Mouse (Mus musculus) liver, embryonic 11.5 days (tissue): Measurements from ENCODE around the gene Prkce. TPM values are rescaled to one million over a fixed set of nuclear protein-coding genes. Genes with fewer than 3 reads are reported as not detected.

Source experiments
- ATAC-seq: fragments of 200-750 bp; cut with Nextera tagmentation; replicated peaks from 2 replicates; pipeline ENCODE4 v1.8.0; 2017; ENCODE audit warnings: moderate number of reproducible peaks, mild to moderate bottlenecking, moderate TSS enrichment, moderate library complexity; ENCODE audit not compliant: low FRiP score
- DNase-seq: peaks from one replicate; pipeline ENCODE4 v3.0.0-alpha.2; 2017; ENCODE audit warnings: low spot score
- H3K27ac ChIP-seq: fragments of 300-500 bp; sonication (generic); 2 replicates; pipeline ENCODE4 v1.5.1; 2014; ENCODE audit warnings: mild to moderate bottlenecking, low read depth, low read length, control low read depth
- H3K27me3 ChIP-seq: fragments of 300-500 bp; sonication (generic); replicated peaks from 2 replicates; pipeline ENCODE4 v1.6.1; 2014; ENCODE audit warnings: low read length, mixed read lengths; ENCODE audit not compliant: control insufficient read depth, insufficient read depth
- H3K36me3 ChIP-seq: fragments of 300-500 bp; sonication (generic); 2 replicates; pipeline ENCODE4 v1.6.1; 2014; ENCODE audit warnings: mild to moderate bottlenecking, low read length, moderate library complexity, mixed read lengths; ENCODE audit not compliant: control insufficient read depth, insufficient read depth
- H3K4me1 ChIP-seq: fragments of 300-500 bp; sonication (generic); replicated peaks from 2 replicates; pipeline ENCODE4 v1.6.1; 2014; ENCODE audit warnings: low read length, mixed read lengths; ENCODE audit not compliant: control insufficient read depth, insufficient read depth
- H3K4me2 ChIP-seq: fragments of 300-500 bp; sonication (generic); 2 replicates; pipeline ENCODE4 v1.6.1; 2014; ENCODE audit warnings: mild to moderate bottlenecking, control low read depth, moderate library complexity
- H3K4me3 ChIP-seq: fragments of 300-500 bp; sonication (generic); 2 replicates; pipeline ENCODE4 v1.5.1; 2014; ENCODE audit warnings: low read depth, low read length, control low read depth
- H3K9ac ChIP-seq: fragments of 300-500 bp; sonication (generic); 2 replicates; pipeline ENCODE4 v1.6.1; 2014; ENCODE audit warnings: low read depth, low read length, control low read depth
- H3K9me3 ChIP-seq: fragments of 300-500 bp; sonication (generic); 2 replicates; pipeline ENCODE4 v1.6.1; 2016; ENCODE audit warnings: low read length, inconsistent platforms, mixed read lengths; ENCODE audit not compliant: control insufficient read depth
- WGBS: fragments of 180-500 bp; shearing (Covaris S2); extraction: QIAGEN DNeasy Blood & Tissue Kit; methylation state at CpG from one replicate; pipeline ENCODE4 v1.1.7; 2014; 5-methylcytosine and 5-hydroxymethylcytosine counted together
- polyA plus RNA-seq: library from polyadenylated mRNA; unstranded; fragments of >200 nt; fragmentation: Nextera tagmentation; extraction: Ambion mirVana; gene quantifications from 2 replicates; pipeline ENCODE4 v1.2.1, GENCODE M21; 2014

The Prkce gene
- polyA plus RNA-seq, 1 experiment from 2014 or later, result 4.0 TPM

DNA sequence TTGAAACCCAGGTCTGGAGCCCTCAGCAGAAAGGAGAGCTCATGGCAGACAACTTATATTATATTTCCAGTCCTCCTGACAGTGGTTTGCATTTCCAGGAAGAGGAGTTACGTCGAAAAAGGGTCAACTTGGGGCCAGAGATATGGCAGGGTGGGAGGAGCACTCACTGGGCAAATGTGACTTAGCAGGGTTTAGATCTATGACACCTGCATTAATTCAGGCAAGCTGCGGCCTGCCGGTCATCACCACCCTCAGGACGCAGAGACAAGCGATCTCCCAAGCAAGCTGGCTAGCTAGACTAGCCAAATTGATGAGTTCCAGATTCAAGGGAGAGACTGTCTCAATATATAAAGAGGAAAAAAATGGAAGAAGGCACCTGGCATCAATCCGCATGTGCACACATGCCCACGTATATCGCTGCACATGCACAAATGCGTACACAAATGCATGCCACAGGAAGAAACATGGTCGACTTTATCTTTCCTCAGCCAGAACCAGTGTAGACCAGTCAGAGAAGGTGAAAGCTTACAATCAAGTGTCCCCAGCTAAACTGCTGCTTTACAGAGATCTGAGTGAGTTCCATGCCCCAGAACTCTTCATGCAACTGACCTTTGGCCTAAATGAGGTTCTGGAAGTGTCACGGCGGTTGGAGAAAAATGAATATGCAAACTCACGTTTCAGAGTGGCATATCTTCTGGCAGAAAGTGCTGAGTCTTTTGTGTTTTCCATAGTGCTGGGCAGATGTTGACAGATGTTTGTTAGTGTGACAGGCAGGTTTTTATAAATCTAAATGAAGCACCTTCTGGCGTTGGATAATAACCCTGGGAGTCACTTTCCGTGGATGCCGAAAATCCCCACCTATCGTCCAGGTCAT lies 216.4 kb downstream of the Prkce start:
- Histone ChIP-seq H3K9me3 (no peaks in the 10 kb centered on the region), H3K4me3 (no peak overlapping the region), H3K9ac (no peak overlapping the region), H3K4me2 (no peak overlapping the region), H3K27me3 (no peaks in the 10 kb centered on the region), H3K4me1 (peaks cover 17% of the 10 kb centered on the region), H3K36me3 (no peaks in the 10 kb centered on the region), H3K27ac (peak overlapping the region; percentile 21; the same call in 1 of the 2 replicates)
- ATAC-seq (peak; percentile 53), DNase-seq (no peak)
- WGBS, result 63% methylated on average over 18 of the region's 18 CpGs

DNA sequence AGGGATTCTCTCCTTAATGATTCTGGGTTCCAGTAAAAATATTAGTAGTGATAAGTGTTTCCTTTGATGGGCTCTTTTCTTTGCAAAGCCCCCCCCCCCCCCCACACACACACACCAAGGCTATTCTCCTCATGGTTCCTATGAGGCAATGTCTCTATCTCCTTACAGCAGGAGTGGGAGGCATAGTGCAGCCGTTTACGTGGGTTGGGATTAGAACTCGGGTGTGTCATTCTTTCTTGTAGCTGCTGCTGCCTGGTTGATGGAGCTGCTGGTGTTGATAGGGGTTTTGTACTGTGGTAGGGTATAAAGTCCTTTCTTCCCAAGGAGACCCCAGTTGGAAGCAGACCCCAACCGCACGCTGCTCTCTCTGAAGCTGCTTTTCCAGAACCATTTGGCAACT lies 224.9 kb downstream of the Prkce start:
- DNase-seq, result no peak
- Histone ChIP-seq H3K4me1 (peaks cover 4% of the 10 kb centered on the region), H3K9ac (no peak overlapping the region), H3K4me3 (no peak overlapping the region), H3K4me2 (no peak overlapping the region), H3K27ac (no peak overlapping the region), H3K9me3 (no peaks in the 10 kb centered on the region), H3K27me3 (no peaks in the 10 kb centered on the region), H3K36me3 (no peaks in the 10 kb centered on the region)
- no peak for ATAC-seq
- WGBS, result 60% methylated on average over 5 of the region's 5 CpGs

DNA sequence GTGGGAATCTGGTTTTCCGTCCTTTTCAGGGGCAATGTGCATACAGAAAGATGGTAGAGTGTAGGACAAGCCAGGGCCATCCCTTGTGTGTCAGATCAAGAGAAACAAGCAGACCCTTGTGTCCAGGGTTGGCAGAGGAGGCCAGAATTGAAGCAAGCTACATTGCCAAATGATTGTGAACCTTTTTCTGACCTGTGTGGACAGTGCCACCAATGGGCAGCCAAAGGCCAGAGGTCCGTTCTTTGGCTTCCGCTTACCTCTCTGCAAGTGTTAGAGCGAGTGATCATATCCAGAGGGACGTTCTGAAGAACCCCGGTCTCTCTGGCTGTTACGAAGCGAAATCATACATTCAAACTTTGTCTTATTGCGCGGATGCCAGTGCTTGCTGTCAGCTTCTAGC lies 225.6 kb downstream of the Prkce start:
- Histone ChIP-seq H3K9me3 (no peaks in the 10 kb centered on the region), H3K27me3 (no peaks in the 10 kb centered on the region), H3K4me1 (peaks cover 4% of the 10 kb centered on the region), H3K9ac (no peak overlapping the region), H3K4me2 (no peak overlapping the region), H3K27ac (no peak overlapping the region), H3K36me3 (no peaks in the 10 kb centered on the region), H3K4me3 (no peak overlapping the region)
- ATAC-seq (no peak), DNase-seq (no peak)
- WGBS, result 94% methylated on average over 10 of the region's 10 CpGs

DNA sequence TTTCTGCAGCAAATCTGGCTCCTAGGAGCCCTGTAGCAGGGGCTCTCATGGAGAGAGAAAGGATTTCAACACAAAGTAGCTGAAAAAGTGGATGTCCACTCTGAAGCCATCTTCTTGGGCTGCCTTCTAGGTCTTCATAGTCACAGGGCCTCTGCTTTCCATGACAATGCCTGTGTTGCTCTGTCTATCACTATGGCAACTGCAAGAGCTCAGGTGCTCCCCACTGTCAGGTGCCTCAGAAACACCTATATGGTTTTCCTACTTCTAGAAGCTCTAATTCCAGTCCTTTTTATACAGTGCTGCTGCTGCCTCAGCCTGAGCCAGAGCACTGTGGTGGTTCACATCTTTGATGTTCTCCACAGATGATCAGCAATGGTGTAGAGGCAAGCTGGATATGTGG lies 229.5 kb downstream of the Prkce start:
- DNase-seq (no peak), ATAC-seq (no peak)
- Histone ChIP-seq H3K27ac (no peak overlapping the region), H3K4me1 (peaks cover 4% of the 10 kb centered on the region), H3K9me3 (no peaks in the 10 kb centered on the region), H3K4me2 (no peak overlapping the region), H3K27me3 (no peaks in the 10 kb centered on the region), H3K4me3 (no peak overlapping the region), H3K36me3 (no peaks in the 10 kb centered on the region), H3K9ac (no peak overlapping the region)

DNA sequence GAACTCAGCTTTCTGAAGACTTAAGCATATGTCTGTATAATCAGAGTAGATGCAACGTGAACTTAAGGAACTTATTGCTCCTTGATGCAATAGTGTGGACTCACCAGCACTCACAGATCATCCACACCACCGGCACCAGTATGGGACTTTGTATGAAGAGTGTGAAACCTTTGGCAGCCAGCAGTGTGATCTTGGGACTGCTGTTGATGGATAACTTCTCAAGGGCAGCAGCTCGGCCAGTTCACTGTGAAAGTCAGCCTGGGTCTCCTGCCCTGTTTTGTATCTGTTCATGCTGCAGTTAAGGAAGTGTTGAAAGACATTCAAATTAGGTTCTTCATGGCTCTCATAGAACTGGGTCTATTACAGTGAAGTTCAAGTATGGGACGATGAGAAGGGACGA lies 230.1 kb downstream of the Prkce start:
- Histone ChIP-seq H3K4me3 (no peak overlapping the region), H3K36me3 (no peaks in the 10 kb centered on the region), H3K4me1 (peaks cover 4% of the 10 kb centered on the region), H3K4me2 (no peak overlapping the region), H3K27ac (no peak overlapping the region), H3K9ac (no peak overlapping the region), H3K9me3 (no peaks in the 10 kb centered on the region), H3K27me3 (no peaks in the 10 kb centered on the region)
- ATAC-seq (no peak), DNase-seq (no peak)
- 76% methylated on average over 5 of the region's 5 CpGs for WGBS

DNA sequence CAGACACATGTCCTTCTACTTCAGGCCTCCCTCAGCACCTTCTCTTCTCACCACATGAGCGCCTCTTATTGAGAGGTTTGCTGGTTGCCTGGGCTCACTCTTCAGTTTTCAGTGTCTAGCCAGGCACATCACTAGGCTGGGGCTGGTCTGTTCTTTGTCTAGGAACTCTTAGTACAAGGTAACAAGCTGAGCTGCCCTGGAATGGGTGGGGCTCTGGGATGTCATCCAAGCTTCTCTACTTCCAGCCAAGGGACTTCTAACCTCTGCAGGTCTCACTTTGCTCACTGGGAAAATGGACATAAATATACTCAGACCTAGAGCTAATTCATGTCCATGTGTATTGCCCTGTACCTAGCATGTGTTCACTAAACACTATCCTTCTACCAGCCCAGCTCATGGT lies 230.6 kb downstream of the Prkce start:
- H3K27me3 ChIP-seq, result no peaks in the 10 kb centered on the region
- H3K36me3 ChIP-seq, result no peaks in the 10 kb centered on the region
- no peak overlapping the region for H3K27ac ChIP-seq
- no peak overlapping the region for H3K4me3 ChIP-seq
- 78% methylated on average over 1 of the region's 1 CpGs for WGBS
- H3K9me3 ChIP-seq, result no peaks in the 10 kb centered on the region
- H3K9ac ChIP-seq, result no peak overlapping the region
- H3K4me2 ChIP-seq, result no peak overlapping the region
- DNase-seq, result no peak
- H3K4me1 ChIP-seq, result peaks cover 4% of the 10 kb centered on the region
- ATAC-seq, result no peak

DNA sequence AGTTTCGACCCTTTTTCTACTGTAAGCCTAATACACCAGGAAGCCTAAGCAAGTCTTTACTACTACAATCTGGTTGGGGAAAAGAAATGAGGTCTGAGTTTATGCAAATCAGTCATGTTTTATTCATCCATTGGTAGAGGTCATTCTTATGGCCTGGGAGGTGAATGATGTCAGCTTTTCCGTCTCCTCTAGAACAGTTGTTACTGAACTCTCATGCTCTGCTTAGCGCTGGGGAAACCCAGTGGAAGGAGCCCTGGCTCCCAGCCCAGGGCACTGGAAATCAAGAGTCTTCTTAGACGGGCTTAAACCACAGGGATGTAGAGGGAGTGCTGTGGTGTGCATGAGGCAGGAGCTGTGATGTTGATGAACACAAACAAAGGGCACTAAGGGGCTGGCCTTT lies 232.4 kb downstream of the Prkce start:
- Histone ChIP-seq H3K27me3 (no peaks in the 10 kb centered on the region), H3K4me3 (no peak overlapping the region), H3K4me1 (peaks cover 2% of the 10 kb centered on the region; the same call in 1 of the 2 replicates), H3K9ac (no peak overlapping the region), H3K27ac (no peak overlapping the region), H3K4me2 (no peak overlapping the region), H3K36me3 (no peaks in the 10 kb centered on the region), H3K9me3 (no peaks in the 10 kb centered on the region)
- 77% methylated on average over 4 of the region's 4 CpGs for WGBS
- ATAC-seq, result no peak
- no peak for DNase-seq

DNA sequence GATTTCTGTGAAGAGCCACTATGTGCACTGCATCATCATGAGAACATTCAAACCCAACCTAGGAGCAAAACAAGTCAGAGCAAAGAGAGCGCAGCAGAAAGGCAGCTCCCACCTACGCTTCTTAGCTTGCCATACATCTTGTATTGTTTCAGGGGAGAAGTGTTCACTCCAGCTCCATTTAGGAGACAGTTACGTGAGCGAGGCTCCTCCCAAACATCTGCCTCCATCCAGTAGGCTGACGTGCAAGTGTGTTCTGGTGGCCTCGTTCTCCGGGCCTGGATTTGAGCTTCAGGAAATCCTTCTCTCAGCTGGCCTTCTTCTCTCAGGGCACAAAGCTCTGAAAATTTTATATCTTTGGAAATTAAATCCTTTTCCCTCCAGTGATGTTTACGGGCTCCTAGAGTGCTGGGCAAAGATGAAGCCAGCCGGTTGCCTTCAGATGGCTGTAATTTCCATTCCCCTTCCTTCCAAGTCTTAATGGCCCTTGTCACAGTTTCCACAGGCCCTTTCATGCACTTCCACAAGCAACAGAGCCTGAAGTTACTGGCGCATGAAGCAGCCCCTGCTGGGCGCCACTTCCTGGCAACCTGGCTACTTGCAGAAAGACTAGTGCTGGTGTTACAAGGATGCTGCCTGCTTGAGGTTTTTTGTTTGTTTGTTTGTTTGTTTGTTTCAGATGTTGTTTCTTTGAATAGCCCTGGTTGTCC lies 237.4 kb downstream of the Prkce start:
- Histone ChIP-seq H3K27me3 (no peaks in the 10 kb centered on the region), H3K4me1 (peaks cover 10% of the 10 kb centered on the region), H3K27ac (peak overlapping the region; percentile 41; the same call in 1 of the 2 replicates), H3K9me3 (no peaks in the 10 kb centered on the region), H3K36me3 (no peaks in the 10 kb centered on the region), H3K4me2 (peak overlapping the region; percentile 19), H3K9ac (no peak overlapping the region), H3K4me3 (no peak overlapping the region)
- 83% methylated on average over 11 of the region's 11 CpGs for WGBS
- ATAC-seq (no peak), DNase-seq (no peak)
